Mouse (Mus musculus) cerebellum, postnatal 25 days (tissue): ENCODE data around the gene Izumo1r.
"Not testable (repeated sequence)": the region's sequence is repeated elsewhere in the genome, so short reads cannot be mapped to it uniquely, and the experiment has no call there.

Experiments used
- DNase-seq, 2 experiments: peaks; one replicate each; pipeline ENCODE4 v3.0.0; 2021; ENCODE audit warnings: mixed read lengths in 2 of 2

The Izumo1r gene

GRCm38 (mm10) chr9:14904741-14905475 lies 1.2 kb upstream of the Izumo1r start:
- DNase-seq: peak in 1 of 2 experiments; percentile 16

- DNase-seq: no peak
These were observed 743 bp downstream of the Izumo1r start for GRCm38 (mm10) chr9:14903006-14903405.

GRCm38 (mm10) chr9:14902416-14902815 lies 1.3 kb downstream of the Izumo1r start:
- DNase-seq: no peak

GRCm38 (mm10) chr9:14901757-14902156 lies 2.0 kb downstream of the Izumo1r start:
- no peak for DNase-seq

- DNase-seq: no peak
These were observed 6.6 kb downstream of the Izumo1r start for GRCm38 (mm10) chr9:14897102-14897501.

GRCm38 (mm10) chr9:14895237-14895835 lies 8.4 kb downstream of the Izumo1r start:
- DNase-seq: no peak

GRCm38 (mm10) chr9:14894628-14895027 lies 9.1 kb downstream of the Izumo1r start:
- no peak for DNase-seq

- DNase-seq: no peak
These were observed 10.4 kb downstream of the Izumo1r start for GRCm38 (mm10) chr9:14893388-14893787.

GRCm38 (mm10) chr9:14891891-14892290 lies 11.9 kb downstream of the Izumo1r start:
- DNase-seq: peak; percentile 63 to 77

- no peak for DNase-seq
These were observed 13.1 kb downstream of the Izumo1r start for GRCm38 (mm10) chr9:14890699-14891098.

GRCm38 (mm10) chr9:14888671-14889070 lies 15.1 kb downstream of the Izumo1r start:
- DNase-seq: no peak

GRCm38 (mm10) chr9:14887787-14888382 lies 15.9 kb downstream of the Izumo1r start:
- peak in 1 of 2 experiments; percentile 19 for DNase-seq

GRCm38 (mm10) chr9:14885954-14886353 lies 17.8 kb downstream of the Izumo1r start:
- no peak for DNase-seq

- DNase-seq: no peak
These were observed 18.6 kb downstream of the Izumo1r start for GRCm38 (mm10) chr9:14885151-14885550.

- DNase-seq: no peak
These were observed 19.1 kb downstream of the Izumo1r start for GRCm38 (mm10) chr9:14884641-14885040.

GRCm38 (mm10) chr9:14876566-14876965 lies 27.2 kb downstream of the Izumo1r start:
- not testable (repeated sequence) for DNase-seq

GRCm38 (mm10) chr9:14875743-14876507 lies 27.8 kb downstream of the Izumo1r start:
- DNase-seq: no peak

GRCm38 (mm10) chr9:14872181-14872930 lies 31.4 kb downstream of the Izumo1r start:
- no peak for DNase-seq

- DNase-seq: no peak
These were observed 32.2 kb downstream of the Izumo1r start for GRCm38 (mm10) chr9:14871536-14871935.

GRCm38 (mm10) chr9:14870802-14871201 lies 32.9 kb downstream of the Izumo1r start:
- peak in 1 of 2 experiments; percentile 31 for DNase-seq

- no peak for DNase-seq
These were observed 33.4 kb downstream of the Izumo1r start for GRCm38 (mm10) chr9:14870377-14870776.

GRCm38 (mm10) chr9:14868326-14868725 lies 35.4 kb downstream of the Izumo1r start:
- no peak for DNase-seq
